Mouse (Mus musculus) erythroid progenitor cell, adult 5-6 weeks (primary cell): Measurements from ENCODE around the gene Tex46. TPM values are rescaled to one million over a fixed set of nuclear protein-coding genes. Genes with fewer than 3 reads are reported as not detected.

Source experiments
- ATAC-seq: replicated peaks from 2 replicates; pipeline ENCODE4 v1.8.0; 2016; ENCODE audit warnings: moderate number of reproducible peaks, mild to moderate bottlenecking, moderate TSS enrichment, inconsistent platforms; ENCODE audit not compliant: poor library complexity, low FRiP score, severe bottlenecking
- total RNA-seq, 2 experiments: library from RNA; stranded (forward) in 1 of 2; stranded (reverse) in 1 of 2; fragments of 150-400 nt in 1 of 2; fragments of 186-747, 209-891 nt in 1 of 2; gene quantifications; 2 replicates each; pipeline versions ENCODE4 v1.2.3 to v1.2.4; 2015 to 2017; ENCODE audit warnings: low replicate concordance in 2 of 2

Tex46 gene
- total RNA-seq (2015; ENCODE audit: low replicate concordance) (not detected in 2 replicates), total RNA-seq (2017; ENCODE audit: low replicate concordance) (not detected in 2 replicates)

GRCm38 (mm10) chr4:136610387-136610856 is at the start of gene Tex46:
Tex46 (plus strand) TSS chr4:136610437.
- ATAC-seq: no peak

GRCm38 (mm10) chr4:136562755-136563154 is 47.5 kb upstream of the Tex46 start:
- ATAC-seq: no peak

DNA sequence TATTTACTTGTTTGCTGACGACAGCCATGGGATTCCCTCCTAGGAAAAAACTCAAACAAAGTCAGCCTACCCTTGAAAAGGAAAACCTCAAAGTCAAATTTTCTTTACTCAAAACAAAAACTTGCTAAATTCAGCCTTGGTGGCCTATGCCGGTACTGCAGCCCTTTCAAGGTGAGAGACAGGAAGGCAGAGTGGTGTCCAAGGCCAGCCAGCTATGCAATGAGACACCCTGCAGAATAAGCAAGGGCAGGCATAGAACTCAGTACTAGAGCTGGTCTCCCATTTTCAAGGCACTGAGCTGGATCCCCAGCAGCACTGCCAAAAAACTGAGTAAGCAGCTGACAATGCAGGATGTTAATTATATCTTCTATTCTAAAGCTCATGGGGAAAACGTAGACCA is 41.6 kb upstream of the Tex46 start:
- ATAC-seq: no peak

DNA sequence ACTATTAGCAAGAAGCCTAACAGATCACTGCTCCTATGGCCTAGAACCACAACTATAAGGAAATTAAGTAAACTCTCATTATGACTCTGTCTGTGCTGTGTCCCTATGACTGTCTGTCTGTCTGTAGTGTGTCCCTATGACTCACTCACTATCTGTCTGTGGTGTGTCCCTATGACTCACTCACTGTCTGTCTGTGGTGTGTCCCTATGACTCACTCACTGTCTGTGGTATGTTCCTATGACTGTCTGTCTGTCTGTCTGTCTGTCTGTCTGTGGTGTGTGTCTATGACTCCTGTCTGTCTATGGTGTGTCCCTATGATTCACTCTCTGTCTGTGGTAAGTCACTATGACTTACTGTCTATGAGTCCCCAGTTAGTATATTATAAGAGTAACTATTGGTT is 40.2 kb upstream of the Tex46 start:
- ATAC-seq: no peak

GRCm38 (mm10) chr4:136581885-136582284 is 28.4 kb upstream of the Tex46 start:
- no peak for ATAC-seq

- 0 out of 2 replicates have a peak, but pooled peaks have one; percentile 19 for ATAC-seq
These were observed 22.9 kb upstream of the Tex46 start for GRCm38 (mm10) chr4:136587221-136587827.

DNA sequence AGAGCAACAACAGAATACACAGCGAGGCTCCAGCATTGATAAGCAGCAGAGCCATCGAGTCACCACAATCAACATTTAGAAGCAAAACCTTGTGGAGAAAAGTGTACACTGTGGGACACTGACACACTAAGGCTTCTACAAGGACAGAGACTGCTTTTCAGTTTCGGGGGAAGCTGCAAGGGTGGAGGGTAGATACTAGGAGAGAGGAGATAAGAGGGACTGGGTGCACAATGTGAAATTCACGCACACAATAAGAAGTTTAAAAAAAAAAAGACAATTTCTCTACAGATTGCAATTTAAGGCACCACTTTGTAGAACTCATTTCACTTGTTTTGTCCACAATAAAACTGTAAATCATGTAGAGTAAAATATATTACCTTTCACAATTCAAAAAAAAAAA is 22.2 kb upstream of the Tex46 start:
- ATAC-seq: 0 out of 2 replicates have a peak, but pooled peaks have one; percentile 51

DNA sequence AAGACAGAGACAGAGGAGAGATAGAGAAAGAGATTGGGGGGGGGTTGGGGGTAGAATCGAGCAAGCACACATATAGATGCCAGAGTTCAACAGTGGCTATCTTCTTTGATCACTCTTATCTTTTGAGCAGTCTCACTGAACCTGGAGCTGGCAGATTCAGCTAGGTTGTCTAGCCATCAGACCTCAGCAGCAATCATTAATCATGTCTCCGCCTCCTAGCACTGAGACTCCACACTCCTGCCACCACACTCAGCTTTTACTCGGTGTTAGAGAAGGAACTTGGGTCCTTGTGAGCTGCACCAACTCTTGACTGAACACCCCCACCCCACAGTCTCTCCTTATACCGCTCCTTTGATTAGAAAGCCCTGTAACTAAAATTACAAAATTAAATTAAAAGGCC is 18.1 kb upstream of the Tex46 start:
- ATAC-seq: no peak

DNA sequence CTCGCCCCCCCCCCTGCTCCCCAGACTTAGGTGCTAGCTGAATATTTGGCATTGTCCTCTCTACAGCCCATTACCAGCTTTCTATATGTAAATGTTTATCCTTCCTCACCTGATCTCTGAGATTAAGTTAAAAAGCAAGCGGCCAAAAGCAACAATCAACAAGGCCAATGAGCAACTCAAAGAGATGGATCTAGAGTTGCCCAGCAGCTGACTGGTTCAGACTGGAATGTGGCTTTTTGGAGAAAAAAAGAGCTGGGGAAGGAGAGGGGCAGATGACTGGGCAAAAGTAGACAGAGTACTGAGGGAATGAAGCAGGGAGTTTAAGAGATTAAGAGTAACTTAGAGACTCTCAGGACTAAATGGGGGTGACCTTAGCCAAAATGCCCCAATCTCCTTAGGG is 16.2 kb upstream of the Tex46 start:
- no peak for ATAC-seq

GRCm38 (mm10) chr4:136595221-136595620 is 15.0 kb upstream of the Tex46 start:
- no peak for ATAC-seq

DNA sequence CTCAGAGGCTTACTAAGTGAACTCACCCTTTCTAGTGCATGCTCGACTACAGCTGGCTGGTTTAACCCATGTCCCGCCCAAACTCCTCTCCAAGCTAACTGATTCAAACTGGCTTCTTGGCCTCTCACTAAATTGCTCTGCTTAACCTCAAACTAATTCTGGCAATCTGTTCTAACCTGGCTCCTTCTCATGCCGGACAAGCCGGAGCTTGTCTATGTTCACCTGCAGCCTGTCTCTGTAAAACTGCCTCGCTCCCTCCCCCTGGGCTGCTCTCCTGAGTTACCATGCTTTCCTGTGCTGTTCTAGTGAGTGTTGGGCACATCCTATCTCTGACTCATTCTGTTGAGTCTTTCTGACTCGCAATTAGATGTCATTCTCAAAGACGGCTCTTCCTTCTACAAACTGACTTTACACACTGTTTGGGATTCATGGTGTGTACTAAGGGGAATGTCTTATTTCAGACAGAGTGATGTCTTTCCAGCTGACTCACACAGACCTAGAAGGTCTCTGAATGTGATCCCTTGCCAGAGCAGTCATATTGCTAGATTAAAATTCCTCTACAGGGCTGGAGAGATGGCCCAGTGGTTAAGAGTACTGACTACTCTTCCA is 11.9 kb upstream of the Tex46 start:
- ATAC-seq: no peak

DNA sequence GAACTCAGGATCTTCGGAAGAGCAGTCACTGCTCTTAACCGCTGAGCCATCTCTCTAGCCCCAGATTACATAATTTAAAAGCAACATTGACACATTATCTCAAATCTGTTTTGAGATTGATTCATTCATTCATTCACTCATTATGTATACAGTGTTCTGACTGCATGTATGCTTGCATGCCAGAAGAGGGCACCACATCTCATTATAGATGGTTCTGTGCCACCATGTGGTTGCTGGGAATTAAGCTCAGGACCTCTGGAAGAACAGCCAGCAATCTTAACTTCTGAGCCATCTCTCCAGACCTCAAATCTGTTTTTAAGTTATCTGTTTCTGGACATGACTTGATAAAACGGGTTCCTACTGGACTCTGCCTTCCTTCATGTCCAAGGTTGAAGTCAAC is 10.4 kb upstream of the Tex46 start:
- ATAC-seq: no peak

- no peak for ATAC-seq
These were observed 9.7 kb upstream of the Tex46 start for GRCm38 (mm10) chr4:136600536-136600935.

GRCm38 (mm10) chr4:136601476-136601875 is 8.8 kb upstream of the Tex46 start:
- no peak for ATAC-seq

GRCm38 (mm10) chr4:136602018-136602554 is 8.2 kb upstream of the Tex46 start:
- peak; percentile 53 for ATAC-seq

GRCm38 (mm10) chr4:136602568-136602967 is 7.7 kb upstream of the Tex46 start, which contains the start of gene Kdm1a:
Kdm1a (minus strand) TSS chr4:136602723.
- ATAC-seq: peak; percentile 95

DNA sequence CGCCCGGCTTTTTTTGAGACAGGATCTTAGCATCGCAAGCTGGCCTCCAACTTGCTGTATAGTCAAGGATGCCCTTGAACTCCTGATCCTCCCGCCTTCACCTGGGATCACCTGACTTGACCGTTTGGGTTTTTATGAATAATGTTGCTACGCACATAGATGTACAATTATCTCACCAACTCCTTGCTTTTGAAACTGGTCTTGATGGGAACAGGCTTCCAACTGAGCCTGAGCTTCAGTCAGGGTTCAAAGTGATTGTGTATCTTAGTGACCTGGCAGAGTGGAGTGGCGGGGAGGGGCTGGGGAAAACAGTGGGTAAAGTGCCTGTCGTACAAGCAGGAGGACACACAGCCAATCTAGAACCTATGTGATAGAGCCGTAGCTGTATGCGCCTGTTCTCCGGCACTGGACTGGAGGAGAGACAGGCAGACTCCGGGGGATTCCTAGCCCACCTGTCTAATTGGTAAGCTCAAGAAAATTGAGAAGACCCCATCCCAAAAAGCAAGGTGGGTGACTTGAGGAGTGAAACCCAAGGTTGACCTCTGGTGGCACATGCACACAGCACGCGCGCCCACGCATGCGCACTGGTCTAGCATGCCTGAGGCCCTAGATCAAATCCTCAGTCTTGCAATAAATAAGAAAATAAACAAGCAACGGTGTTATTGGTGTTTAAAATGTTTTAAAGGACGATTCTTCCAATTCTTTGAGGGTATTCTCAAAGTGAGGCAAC is 4.3 kb upstream of the Tex46 start:
- ATAC-seq: no peak

GRCm38 (mm10) chr4:136613657-136614056 is 3.4 kb downstream of the Tex46 start:
- no peak for ATAC-seq

- ATAC-seq: no peak
These were observed 11.1 kb downstream of the Tex46 start for GRCm38 (mm10) chr4:136621336-136621735.

DNA sequence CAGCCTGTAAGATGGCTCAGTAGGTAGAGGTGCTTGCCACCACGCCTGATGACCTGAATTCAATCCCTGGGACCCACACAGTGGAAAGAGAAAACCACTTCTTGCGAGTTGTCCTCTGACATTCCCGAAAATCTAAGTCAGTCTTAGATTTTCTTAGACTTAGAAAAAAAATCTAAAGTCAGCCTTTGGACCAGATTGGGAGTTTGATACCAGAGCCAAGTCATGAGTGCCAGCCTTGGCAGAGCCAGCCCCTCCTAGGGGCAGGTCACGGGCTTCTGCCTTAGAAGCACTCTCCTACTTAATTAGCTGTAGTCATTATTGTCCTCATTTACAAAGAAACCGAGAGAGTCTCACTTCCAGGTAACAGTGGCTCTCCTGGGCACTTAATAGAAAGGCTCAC is 11.7 kb downstream of the Tex46 start:
- no peak for ATAC-seq

GRCm38 (mm10) chr4:136622388-136622787 is 12.2 kb downstream of the Tex46 start, which contains the start of gene Lactbl1:
Lactbl1 (plus strand) TSS chr4:136622621.
- no peak for ATAC-seq
